In the genomic region with DNA sequence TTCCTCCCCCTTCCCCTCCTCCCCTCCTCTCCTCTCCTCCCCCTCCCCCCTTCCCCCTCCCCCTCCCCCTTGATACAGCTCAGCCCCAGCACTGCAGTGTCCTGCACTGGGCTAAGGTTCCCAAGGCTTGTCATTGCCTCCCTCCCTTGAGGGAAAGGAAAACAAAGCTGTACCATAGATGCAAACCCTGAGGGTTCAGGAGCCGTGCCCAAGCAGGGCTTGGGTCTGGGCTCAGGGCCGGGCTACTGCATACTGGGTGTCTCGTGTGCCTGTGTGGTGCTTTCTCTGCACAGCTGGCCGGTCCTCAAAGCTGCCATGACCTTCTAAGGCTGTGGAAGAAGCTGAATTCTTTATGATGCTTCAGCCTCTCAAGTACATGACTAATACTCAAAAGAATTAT, we compare ENCODE assay signal across 9 mouse cellular contexts.
DNase-seq lines count a peak whose midpoint lies in the region; ATAC-seq and TF ChIP-seq lines count a peak whose summit lies in the region.
"Had no signal": no experiment of that assay in that cellular context is flagged by ENCODE, and none has a peak within 500 bp of the region (broad histone marks: within the 10 kb centered on the region; RNA-seq: fewer than 3 reads in every experiment).

No protein-coding gene starts in this region.

- no peak for TF ChIP-seq POLR2A in lung, adult 2 months (IDR thresholded peaks at IDR 0.05; ENCODE audit: borderline replicate concordance, extremely low read depth, low read depth, low read length)

- 48% methylated on average over 4 of the region's 4 CpGs for WGBS in heart, embryonic 12.5 days
- 53% methylated on average over 4 of the region's 4 CpGs for WGBS in lung, postnatal 0 days
- 67% methylated on average over 4 of the region's 4 CpGs for WGBS in lung, adult 2 months
- WGBS in hindbrain, embryonic 15.5 days, result 43% methylated on average over 4 of the region's 4 CpGs
- WGBS in stomach, postnatal 0 days, result 73% methylated on average over 4 of the region's 4 CpGs

- no peak for DNase-seq in heart, postnatal 25 days (ENCODE audit: low spot score)
- DNase-seq in lung, postnatal 0 days (ENCODE audit: low spot score), result peak; percentile 15
- DNase-seq in lung, adult 2 months, result no peak
- DNase-seq in stomach, postnatal 0 days (ENCODE audit: low spot score), result no peak
- DNase-seq in layer of hippocampus, adult 11-12 months (ENCODE audit: low spot score), result no peak
- DNase-seq: liver, postnatal 0 days had no signal

- peak; percentile 25; the same call in 1 of the 2 replicates for ATAC-seq in heart, embryonic 12.5 days (ENCODE audit: insufficient number of reproducible peaks, low FRiP score)
- ATAC-seq in lung, postnatal 0 days, result peak; percentile 70
- ATAC-seq in hindbrain, embryonic 15.5 days (ENCODE audit: low FRiP score, low read depth), result peak; percentile 57
- peak; percentile 32; the same call in 1 of the 2 replicates for ATAC-seq in stomach, postnatal 0 days (ENCODE audit: low FRiP score, low TSS enrichment)
- ATAC-seq: liver, postnatal 0 days had no signal

- H3K9me3 ChIP-seq in heart, embryonic 12.5 days (replicated peaks), result no peaks in the 10 kb centered on the region
- H3K9me3 ChIP-seq in lung, postnatal 0 days (ENCODE audit: low read length), result no peaks in the 10 kb centered on the region
- no peaks in the 10 kb centered on the region for H3K9me3 ChIP-seq in hindbrain, embryonic 15.5 days
- H3K9me3 ChIP-seq in stomach, postnatal 0 days (ENCODE audit: control insufficient read depth, low read length), result no peaks in the 10 kb centered on the region
- H3K9me3 ChIP-seq: limb, embryonic 13.5 days had no signal

- peaks cover 18% of the 10 kb centered on the region for H3K36me3 ChIP-seq in heart, embryonic 12.5 days
- H3K36me3 ChIP-seq in lung, postnatal 0 days (ENCODE audit: insufficient read depth, low read length), result no peaks in the 10 kb centered on the region
- H3K36me3 ChIP-seq in hindbrain, embryonic 15.5 days, result no peaks in the 10 kb centered on the region; the same call in 1 of the 2 replicates
- no peaks in the 10 kb centered on the region for H3K36me3 ChIP-seq in stomach, postnatal 0 days (ENCODE audit: control insufficient read depth, insufficient read depth, low read length)

- no peak overlapping the region for H3K9ac ChIP-seq in heart, embryonic 12.5 days
- no peak overlapping the region for H3K9ac ChIP-seq in lung, postnatal 0 days (replicated peaks; ENCODE audit: low read depth)
- H3K9ac ChIP-seq in hindbrain, embryonic 15.5 days, result no peak overlapping the region
- no peak overlapping the region for H3K9ac ChIP-seq in stomach, postnatal 0 days (ENCODE audit: low read length)
- H3K9ac ChIP-seq: limb, embryonic 13.5 days; liver, postnatal 0 days had no signal

- H3K27ac ChIP-seq in heart, embryonic 12.5 days (ENCODE audit: poor library complexity, severe bottlenecking), result 0 out of 2 replicates have a peak overlapping the region, but pooled peaks have one; percentile 31
- H3K27ac ChIP-seq in lung, postnatal 0 days (ENCODE audit: low read length), result no peak overlapping the region
- H3K27ac ChIP-seq in hindbrain, embryonic 15.5 days (replicated peaks), result no peak overlapping the region
- H3K27ac ChIP-seq in stomach, postnatal 0 days (replicated peaks), result no peak overlapping the region
- H3K27ac ChIP-seq: limb, embryonic 13.5 days had no signal

- H3K4me2 ChIP-seq in heart, embryonic 12.5 days, result no peak overlapping the region
- H3K4me2 ChIP-seq in lung, postnatal 0 days (replicated peaks; ENCODE audit: low read depth, low read length), result no peak overlapping the region
- H3K4me2 ChIP-seq in hindbrain, embryonic 15.5 days, result no peak overlapping the region
- no peak overlapping the region for H3K4me2 ChIP-seq in stomach, postnatal 0 days (replicated peaks; ENCODE audit: low read depth)
- H3K4me2 ChIP-seq: limb, embryonic 13.5 days had no signal

- no peak for TF ChIP-seq CTCF in lung, postnatal 0 days (IDR thresholded peaks at IDR 0.05)
- TF ChIP-seq CTCF in lung, adult 2 months (IDR thresholded peaks at IDR 0.05; ENCODE audit: insufficient read depth, low read length), result no peak
- no peak for TF ChIP-seq CTCF in stomach, postnatal 0 days (IDR thresholded peaks at IDR 0.05; ENCODE audit: low read depth)

- H3K4me1 ChIP-seq in heart, embryonic 12.5 days (replicated peaks), result peaks cover 16% of the 10 kb centered on the region
- H3K4me1 ChIP-seq in lung, postnatal 0 days (ENCODE audit: insufficient read depth, low read depth, low read length), result no peaks in the 10 kb centered on the region; the same call in 1 of the 2 replicates
- peaks cover 5% of the 10 kb centered on the region for H3K4me1 ChIP-seq in lung, adult 2 months (ENCODE audit: control insufficient read depth, insufficient read depth, low read length)
- H3K4me1 ChIP-seq in hindbrain, embryonic 15.5 days (replicated peaks), result peaks cover 2% of the 10 kb centered on the region; the same call in 1 of the 2 replicates
- H3K4me1 ChIP-seq in stomach, postnatal 0 days (replicated peaks; ENCODE audit: control insufficient read depth, insufficient read depth), result no peaks in the 10 kb centered on the region
- H3K4me1 ChIP-seq: limb, embryonic 13.5 days had no signal

- H3K27me3 ChIP-seq in heart, embryonic 12.5 days (replicated peaks), result no peaks in the 10 kb centered on the region
- no peaks in the 10 kb centered on the region for H3K27me3 ChIP-seq in lung, postnatal 0 days (replicated peaks; ENCODE audit: insufficient read depth, low read length)
- no peaks in the 10 kb centered on the region for H3K27me3 ChIP-seq in hindbrain, embryonic 15.5 days
- H3K27me3 ChIP-seq in stomach, postnatal 0 days (ENCODE audit: control insufficient read depth, insufficient read depth, low read length), result no peaks in the 10 kb centered on the region
- H3K27me3 ChIP-seq: limb, embryonic 13.5 days had no signal

- TF ChIP-seq EP300 in lung, postnatal 0 days (IDR thresholded peaks at IDR 0.05), result no peak
- no peak for TF ChIP-seq EP300 in stomach, postnatal 0 days (optimal IDR thresholded peaks at IDR 0.05)

- intact Hi-C loops in heart, postnatal 25 days (cut with DNase I), result no loop called here

- no peak overlapping the region for H3K4me3 ChIP-seq in heart, embryonic 12.5 days
- no peak overlapping the region for H3K4me3 ChIP-seq in lung, postnatal 0 days (ENCODE audit: low read depth, low read length)
- H3K4me3 ChIP-seq in lung, adult 2 months (replicated peaks; ENCODE audit: extremely low read depth, low read depth, low read length), result no peak overlapping the region
- H3K4me3 ChIP-seq in hindbrain, embryonic 15.5 days, result no peak overlapping the region
- H3K4me3 ChIP-seq in stomach, postnatal 0 days (ENCODE audit: low read depth, low read length), result no peak overlapping the region
- H3K4me3 ChIP-seq: limb, embryonic 13.5 days had no signal
